Mouse (Mus musculus): ENCODE measurements at regions not wholly inside any gene's neighbourhood (a gene's known extent, or its start where the extent isn't known, plus 50 kb on each side); places are given as distances from the start of the nearest gene placed in this dataset.

DNA sequence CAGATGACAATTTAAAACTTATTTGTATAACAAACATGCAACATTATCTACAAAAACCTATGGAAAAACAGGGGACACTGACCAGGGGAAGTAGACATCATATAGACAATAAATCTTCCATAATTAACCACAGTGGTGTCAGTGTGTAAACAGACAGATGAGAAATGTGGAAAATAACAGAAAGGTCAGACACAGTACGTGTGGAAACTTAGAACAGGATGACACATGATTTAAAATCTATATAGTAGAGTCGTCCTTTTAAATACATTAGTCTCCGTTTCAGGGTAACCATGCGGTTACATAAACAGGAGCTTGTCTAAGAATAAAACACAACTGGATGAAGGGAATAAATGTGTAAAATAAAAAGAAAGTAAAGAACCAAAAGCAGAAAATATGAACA is 284.1 kb downstream of the Kcnj2 start:
- TF ChIP-seq CTCF (IDR thresholded peaks at IDR 0.05; ENCODE audit: extremely low read depth, insufficient read depth, insufficient read length, insufficient replicate concordance) (no peak), POLR2A (IDR thresholded peaks at IDR 0.05; ENCODE audit: low read depth, low read length) (no peak)

Data from spleen, adult 2 months (tissue).